Mouse (Mus musculus) thymus, postnatal 4 days (tissue): ENCODE results near the gene Dcst2.

ENCODE experiments used
- DNase-seq: peaks from one replicate; pipeline ENCODE4 v3.0.0; 2021

Dcst2 gene

GRCm38 (mm10) chr3:89361675-89362074 is at the start of gene Dcst2:
Dcst2 (plus strand) TSS chr3:89361975.
- DNase-seq = no peak

GRCm38 (mm10) chr3:89314340-89314739 is 47.4 kb upstream of the Dcst2 start:
- DNase-seq = no peak

DNA sequence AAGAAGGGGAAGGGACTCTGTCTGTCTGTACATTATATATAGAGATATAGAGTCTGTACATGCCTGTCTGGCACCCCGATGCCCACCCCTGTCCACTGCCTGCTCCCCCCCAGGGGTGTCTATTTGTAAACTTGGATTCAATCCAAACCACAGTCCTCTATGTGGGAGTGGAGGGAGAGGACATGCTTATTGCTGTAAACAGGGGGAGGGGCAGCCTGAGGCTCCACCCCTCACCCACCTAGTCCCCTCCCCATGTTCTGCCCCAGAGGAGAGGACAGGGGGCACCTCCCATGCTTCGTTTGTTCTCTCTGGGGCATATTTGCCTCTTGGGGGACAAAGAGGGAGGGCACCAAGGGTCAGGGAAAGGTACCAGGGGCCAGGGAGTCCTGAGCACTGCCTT is 47.0 kb upstream of the Dcst2 start:
- no peak for DNase-seq

DNA sequence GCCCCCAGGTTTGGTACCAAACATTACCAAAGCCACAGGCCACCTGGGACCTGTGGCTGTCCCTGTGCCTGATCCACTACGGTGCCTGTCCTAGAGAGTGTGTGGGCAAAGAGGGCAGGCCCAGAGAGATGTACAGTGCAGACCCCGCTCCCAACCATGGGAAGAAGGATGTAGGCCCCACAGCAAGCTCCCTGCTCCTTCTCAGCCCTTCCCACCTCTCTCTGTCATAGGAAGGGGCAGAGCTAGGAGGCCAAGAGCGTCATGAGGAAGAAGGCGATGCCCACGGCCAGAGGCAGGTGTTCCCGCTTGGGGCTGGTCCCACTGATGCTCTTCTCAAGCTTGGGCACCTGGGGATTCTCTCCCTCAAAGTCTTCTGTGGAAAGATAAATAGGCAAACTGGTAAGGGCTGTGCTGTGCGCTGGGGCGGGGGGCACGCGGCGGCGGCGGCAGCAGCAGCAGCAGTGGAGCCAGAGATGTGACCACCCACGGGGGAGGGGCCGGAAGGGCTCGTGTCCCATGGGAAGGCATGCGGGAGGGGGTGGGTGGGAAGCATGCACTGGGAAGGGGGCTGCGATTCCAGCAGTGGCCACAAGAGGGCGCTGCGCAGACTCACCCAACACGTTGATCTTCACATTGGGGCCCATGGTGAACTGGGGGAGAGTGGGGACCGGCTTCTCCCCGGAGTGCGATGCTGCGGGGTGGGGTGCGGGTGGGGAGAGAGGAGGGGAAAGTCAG is 46.4 kb upstream of the Dcst2 start:
- peak; percentile 83 for DNase-seq

GRCm38 (mm10) chr3:89315930-89316831 is 45.6 kb upstream of the Dcst2 start:
- peak; percentile 46 for DNase-seq

DNA sequence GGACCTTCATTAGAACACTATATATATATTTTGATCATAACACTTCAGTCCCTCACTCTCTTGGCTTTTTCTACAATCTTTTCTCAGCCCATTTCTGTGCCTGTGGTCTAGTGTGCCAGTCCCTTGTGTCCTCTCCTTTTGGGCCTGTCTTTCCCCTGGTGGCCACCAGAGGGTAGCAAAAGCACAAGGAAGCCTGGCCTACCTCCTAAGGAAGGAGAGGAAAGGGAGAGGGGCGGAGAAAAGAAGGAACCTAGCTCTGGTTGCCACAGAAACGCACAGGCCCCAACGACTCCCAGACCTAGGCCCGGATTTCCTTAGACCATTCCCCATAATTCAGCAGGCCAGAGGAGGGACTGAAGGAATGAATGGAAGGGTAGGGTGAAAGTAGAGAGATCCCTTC is 44.9 kb upstream of the Dcst2 start:
- DNase-seq = peak; percentile 81

DNA sequence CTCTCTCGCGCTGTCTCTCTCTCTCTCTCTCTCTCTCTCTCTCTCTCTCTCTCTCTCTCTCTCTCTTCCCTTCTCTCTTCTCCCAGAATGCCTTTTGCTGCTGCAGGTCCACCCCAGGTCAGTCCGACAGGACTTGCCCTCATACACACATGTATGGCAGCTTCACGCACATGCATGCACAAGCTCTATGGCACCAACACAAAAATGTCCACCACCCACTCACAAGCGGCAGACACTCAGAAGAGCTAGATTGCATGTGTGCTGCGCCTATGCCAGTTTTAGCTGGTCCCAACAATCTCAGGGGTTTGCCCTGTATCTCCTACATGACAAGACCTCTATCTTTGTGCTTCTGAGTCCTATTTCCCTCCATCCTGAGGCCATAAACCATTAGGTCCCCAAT is 44.5 kb upstream of the Dcst2 start:
- no peak for DNase-seq

- no peak for DNase-seq
Measured at GRCm38 (mm10) chr3:89318316-89318715, 43.5 kb upstream of the Dcst2 start.

DNA sequence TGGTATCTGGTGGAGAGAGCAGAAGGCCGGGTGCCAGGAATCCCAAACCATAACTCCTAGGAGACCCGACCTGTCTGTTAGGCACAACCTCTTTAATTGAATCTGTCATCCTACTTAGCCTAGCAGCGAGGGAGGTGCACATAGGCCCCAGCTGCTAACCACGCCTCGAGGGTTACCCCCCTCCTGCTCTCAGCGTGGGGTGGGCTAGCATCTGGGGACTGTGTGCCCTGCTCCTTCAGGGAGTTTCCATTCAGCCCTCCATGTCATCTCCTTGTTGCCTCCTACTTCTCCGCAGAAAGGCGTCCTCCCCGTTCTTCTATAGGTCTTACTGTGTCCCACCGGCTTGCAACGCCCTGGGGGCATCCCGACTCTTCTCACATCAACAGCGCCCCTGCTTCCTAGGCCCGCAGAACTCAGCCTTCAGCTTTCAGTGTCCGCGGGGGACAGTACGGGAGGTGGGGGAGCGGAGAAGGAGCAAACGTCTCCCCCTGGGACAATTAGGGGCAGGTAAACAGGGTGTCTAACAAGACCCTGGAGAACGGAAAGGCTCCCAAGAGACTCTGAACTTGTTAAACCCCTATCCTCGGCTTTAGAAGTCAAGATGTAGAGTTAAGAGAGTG is 42.7 kb upstream of the Dcst2 start:
- no peak for DNase-seq

DNA sequence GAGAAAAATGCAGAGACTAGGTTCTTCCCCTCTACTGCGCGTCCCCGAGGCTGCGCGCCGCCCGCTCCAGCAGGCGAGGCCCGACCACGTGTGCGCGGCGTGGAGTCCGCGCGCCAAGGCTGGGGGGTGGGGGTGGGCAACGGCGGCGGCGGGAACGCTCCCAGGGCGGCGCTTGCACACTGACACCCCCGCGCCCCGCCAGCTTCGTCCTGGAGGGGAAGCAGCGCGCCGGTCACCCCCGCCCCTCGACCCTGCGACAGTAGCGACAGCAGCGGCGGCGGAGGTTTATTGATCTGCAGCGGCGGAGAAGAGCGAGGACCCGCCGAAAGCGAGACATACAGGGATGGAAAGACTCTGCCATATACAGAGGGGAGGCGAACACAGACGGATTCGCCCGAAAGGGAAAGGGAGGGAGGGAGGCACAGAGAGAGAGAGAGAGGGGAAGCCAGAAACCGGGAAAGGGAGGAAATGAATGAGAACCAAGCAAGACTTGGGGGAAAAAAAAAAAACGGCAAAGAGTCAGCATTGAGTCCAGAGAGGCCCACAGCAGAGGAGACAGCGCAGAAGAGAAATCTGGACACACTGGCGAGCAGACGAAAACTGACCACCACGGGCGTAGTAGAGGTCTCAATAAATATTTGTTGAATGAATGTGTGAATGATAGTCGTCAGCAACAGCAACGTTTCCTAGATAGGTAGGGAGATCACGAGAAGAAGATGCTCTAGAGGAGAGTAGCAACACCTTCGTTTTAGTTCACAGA is 42.0 kb upstream of the Dcst2 start:
- peak; percentile 59 for DNase-seq

DNA sequence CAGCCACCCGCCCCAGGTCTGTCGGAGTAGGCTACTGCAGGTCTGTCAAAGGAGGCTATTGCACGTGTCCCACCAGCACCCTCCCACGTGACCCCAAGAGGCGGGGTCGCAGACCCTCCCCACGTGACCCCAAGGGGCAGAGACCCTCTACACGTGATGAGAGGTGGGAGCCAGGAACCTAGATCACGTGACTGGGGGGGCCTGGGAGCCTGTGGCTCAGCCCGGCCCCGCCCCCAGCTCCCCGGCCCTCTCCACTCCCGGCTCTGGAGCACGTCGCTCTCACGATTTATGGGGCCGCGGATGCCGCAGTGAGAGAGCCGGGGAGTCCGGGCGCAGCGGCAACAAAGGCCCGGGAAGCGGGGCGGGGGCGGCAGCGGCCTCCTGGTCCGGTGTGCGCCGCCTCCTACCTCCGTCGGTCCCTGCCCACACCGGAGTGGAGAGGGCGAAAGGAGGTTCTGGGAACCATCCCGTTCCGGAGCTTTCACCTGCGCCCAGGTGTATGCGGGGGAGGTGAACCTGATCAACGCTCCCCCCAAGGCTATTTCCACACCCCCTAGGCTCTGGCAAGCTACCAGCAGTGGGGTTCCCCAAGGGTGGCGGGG is 41.1 kb upstream of the Dcst2 start:
- peak; percentile 56 for DNase-seq

DNA sequence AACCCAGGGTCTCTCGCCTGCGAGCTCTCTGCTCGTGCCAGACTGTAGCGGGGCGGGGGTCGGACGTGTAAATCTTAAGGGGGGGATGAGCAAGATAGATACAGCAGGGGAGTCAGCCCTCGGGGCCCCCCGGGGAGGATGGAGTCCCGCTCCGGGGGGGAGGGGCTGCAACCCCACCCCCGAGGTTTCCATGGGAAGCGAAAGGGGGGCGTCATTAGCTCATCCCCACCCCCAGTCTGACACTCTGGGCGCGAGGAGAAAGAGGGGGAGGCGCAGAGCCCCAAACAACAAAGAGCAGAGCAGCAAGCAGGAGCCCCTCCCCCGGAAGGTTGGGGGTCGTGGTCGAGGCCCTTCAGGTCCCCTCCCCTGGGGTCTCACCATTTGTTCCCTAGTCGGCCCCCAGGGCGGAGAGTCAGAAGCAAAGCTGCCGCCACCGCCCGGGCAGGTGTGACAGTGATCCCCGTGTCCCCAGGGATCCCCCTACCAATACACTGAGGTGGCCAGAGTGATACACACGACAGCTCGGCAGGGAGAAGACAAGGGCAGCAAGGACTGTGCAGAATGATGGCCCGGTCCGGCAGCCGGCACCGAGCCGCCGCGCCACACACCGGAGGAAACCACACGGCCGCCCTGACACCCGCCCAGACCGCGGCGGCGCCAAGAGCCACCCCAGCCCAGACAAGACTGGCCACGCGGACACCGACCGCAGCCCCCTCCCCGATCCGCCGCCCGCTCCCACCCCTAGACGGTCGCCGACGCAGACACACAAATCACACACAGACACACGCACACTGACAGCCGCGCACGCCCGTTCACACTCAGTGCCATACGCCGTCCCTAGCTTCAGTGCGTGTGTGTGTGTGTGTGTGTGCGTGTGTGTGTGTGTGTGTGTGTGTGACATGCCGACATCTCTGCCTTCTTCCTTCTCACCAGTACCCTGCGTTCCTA is 40.3 kb upstream of the Dcst2 start:
- peak; percentile 41 for DNase-seq

DNA sequence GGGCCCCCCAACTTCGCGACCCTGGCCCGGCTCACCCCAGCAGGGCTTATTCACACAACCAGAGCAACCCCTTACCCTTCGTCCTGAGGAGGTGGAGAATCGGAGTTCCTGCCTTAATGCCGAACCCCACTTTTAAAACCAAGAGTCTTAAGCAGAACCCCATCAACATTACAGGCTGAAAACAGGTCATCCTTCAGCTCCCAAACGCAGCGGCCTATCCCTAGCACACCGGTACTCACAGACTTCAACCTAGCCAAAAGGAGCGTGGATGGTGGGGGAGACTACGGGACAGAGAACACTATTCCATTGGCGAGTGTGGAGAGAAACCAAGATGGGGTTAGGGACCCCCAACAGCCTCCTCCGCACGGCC is 39.7 kb upstream of the Dcst2 start:
- no peak for DNase-seq

- peak; percentile 82 for DNase-seq
Measured at GRCm38 (mm10) chr3:89322514-89323165, 39.1 kb upstream of the Dcst2 start, which contains the start of gene Efna3. Efna3 (minus strand) TSS chr3:89322965.

DNA sequence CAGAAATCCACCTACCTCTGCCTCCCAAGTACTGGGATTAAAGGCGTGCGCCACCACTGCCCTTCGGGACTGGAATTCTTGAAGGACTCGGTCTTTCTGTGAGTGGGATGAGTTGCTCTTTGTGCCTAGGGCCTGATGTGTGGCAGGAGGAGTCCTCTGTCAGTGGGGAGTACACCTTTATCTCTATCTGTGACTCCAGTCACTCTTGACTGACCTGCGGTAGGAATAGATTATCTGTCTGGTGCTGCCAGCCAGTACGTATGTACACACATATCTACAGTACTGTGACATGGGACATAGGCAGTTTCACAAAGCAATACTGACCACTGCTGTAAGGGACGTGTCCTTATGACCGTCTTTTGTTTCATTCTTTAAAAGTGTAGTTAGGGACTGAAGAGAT is 35.9 kb upstream of the Dcst2 start:
- DNase-seq = no peak

GRCm38 (mm10) chr3:89327371-89327870 is 34.4 kb upstream of the Dcst2 start:
- no peak for DNase-seq

DNA sequence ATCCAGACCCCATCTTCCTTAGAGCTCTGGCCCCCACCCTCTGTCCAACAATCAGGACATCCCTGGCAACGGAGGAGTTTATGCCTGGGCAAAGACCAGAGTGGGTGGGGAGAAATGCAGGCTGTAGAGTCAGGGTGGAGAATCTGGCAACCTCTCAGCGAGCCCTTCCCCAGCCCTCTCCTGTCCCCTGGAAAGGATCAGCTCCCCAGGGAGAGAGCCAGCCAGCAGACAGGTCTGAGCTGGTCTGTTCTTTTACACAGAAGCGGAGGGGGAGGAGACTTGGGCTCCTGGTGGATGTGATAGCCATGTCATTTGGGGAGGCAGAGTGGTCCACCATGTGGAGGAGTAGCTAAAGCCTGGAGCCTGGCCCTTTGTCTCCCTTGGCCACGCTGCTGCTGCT is 33.2 kb upstream of the Dcst2 start:
- no peak for DNase-seq

- DNase-seq = no peak
Measured at GRCm38 (mm10) chr3:89330346-89330745, 31.4 kb upstream of the Dcst2 start.

DNA sequence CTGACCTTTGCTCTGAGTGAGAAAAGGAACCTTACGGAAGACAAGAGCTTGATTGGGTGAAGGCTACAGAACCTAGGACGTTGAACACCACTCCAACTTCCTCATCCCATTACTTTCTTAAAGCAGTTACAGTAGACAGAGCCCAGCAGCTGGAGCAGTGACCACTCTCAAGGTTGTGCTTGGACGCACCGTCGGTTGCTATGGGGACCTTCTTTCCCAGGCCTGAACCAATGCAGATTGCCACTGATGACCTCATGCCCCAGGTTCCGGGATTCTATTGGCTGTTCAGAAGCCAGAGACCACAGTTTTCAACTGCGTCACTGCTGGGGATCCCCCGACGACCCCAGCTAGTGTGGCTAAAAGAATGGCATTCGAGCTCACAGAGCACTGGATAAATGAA is 30.8 kb upstream of the Dcst2 start:
- no peak for DNase-seq

DNA sequence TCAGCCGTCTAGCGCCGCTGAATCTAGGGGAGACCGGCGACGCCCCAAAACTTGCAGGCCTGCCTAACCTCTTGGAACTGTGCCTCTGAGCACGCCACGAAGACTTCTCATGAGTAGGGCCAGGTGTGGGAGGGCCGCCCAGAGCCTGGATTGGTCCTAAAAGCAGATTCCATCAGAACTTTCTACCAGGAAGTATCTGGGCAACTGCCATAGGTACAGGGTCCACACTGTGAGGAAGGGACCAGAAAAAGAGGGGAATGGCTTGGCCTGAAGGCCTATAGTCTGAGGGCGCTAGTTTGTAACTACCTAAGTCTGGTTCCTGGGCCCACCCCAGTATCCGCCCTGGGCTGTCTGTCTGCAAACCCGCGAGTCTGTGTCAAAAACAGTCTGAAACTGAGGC is 30.2 kb upstream of the Dcst2 start:
- no peak for DNase-seq

GRCm38 (mm10) chr3:89332013-89332412 is 29.8 kb upstream of the Dcst2 start:
- no peak for DNase-seq
